Mouse (Mus musculus) testis, adult 2 months (tissue): ENCODE measurements around the gene Sergef.

Experiments used
- CTCF ChIP-seq: fragments of 200-500 bp; IDR thresholded peaks from 2 replicates; pipeline ENCODE4 v1.5.1; 2012; ENCODE audit warnings: low read depth, mild to moderate bottlenecking, inconsistent platforms, low read length, moderate library complexity; ENCODE audit not compliant: control insufficient read depth, insufficient read depth, insufficient replicate concordance
- POLR2A ChIP-seq: fragments of 200-500 bp; IDR thresholded peaks from 2 replicates; pipeline ENCODE4 v1.6.1; 2012; ENCODE audit warnings: low read depth, mild to moderate bottlenecking, inconsistent platforms, low read length, moderate library complexity; ENCODE audit not compliant: control insufficient read depth

DNA sequence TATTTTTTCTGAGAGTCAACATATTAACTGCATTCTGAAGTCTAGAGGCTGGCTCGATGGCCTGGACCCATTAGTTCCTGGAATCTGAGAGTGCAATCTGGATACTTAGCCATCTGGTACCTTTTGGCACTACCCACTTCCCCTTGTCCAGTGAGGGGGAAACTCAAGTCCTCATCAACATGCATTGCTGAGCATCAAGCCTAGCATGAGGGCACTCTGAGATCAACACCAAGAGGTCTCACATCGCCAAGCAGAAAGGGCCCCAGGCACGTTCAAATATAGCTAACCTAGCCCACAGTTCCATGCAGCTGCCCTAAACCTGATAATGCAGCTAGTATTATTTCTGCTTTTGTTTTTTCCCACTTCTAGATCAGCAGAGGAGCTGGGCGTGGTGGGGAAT is 81.6 kb downstream of the Sergef start:
- TF ChIP-seq POLR2A (no peak), CTCF (no peak)
